Mouse (Mus musculus) forebrain, embryonic 12.5 days (tissue): ENCODE measurements at regions not wholly inside any gene's neighbourhood (a gene's known extent, or its start where the extent isn't known, plus 50 kb on each side); places are given as distances from the start of the nearest gene placed in this dataset.

Experiments used
- ATAC-seq: fragments of 200-750 bp; cut with Nextera tagmentation; 2 replicates; pipeline ENCODE4 v1.8.0; 2017; ENCODE audit warnings: moderate TSS enrichment; ENCODE audit not compliant: low FRiP score
- H3K27ac ChIP-seq: fragments of 300-500 bp; sonication (generic); 2 replicates; pipeline ENCODE4 v1.5.1; 2016; ENCODE audit warnings: mild to moderate bottlenecking
- H3K27me3 ChIP-seq: fragments of 300-500 bp; sonication (generic); 2 replicates; pipeline ENCODE4 v1.6.1; 2016; ENCODE audit warnings: mild to moderate bottlenecking
- H3K36me3 ChIP-seq: fragments of 300-500 bp; sonication (generic); replicated peaks from 2 replicates; pipeline ENCODE4 v1.6.1; 2016; ENCODE audit warnings: mild to moderate bottlenecking
- H3K4me1 ChIP-seq: fragments of 300-500 bp; sonication (generic); 2 replicates; pipeline ENCODE4 v1.6.1; 2016
- H3K4me2 ChIP-seq: fragments of 300-500 bp; sonication (generic); 2 replicates; pipeline ENCODE4 v1.6.1; 2016; ENCODE audit warnings: mild to moderate bottlenecking, moderate library complexity
- H3K4me3 ChIP-seq: fragments of 300-500 bp; sonication (generic); replicated peaks from 2 replicates; pipeline ENCODE4 v1.5.1; 2016; ENCODE audit warnings: mild to moderate bottlenecking
- H3K9ac ChIP-seq: fragments of 300-500 bp; sonication (generic); 2 replicates; pipeline ENCODE4 v1.6.1; 2016; ENCODE audit warnings: mild to moderate bottlenecking
- H3K9me3 ChIP-seq: fragments of 300-500 bp; sonication (generic); 2 replicates; pipeline ENCODE4 v1.6.1; 2016
- WGBS: fragments of 180-500 bp; shearing (Covaris S2); methylation state at CpG from one replicate; pipeline ENCODE4 v1.1.7; 2016; 5-methylcytosine and 5-hydroxymethylcytosine counted together

DNA sequence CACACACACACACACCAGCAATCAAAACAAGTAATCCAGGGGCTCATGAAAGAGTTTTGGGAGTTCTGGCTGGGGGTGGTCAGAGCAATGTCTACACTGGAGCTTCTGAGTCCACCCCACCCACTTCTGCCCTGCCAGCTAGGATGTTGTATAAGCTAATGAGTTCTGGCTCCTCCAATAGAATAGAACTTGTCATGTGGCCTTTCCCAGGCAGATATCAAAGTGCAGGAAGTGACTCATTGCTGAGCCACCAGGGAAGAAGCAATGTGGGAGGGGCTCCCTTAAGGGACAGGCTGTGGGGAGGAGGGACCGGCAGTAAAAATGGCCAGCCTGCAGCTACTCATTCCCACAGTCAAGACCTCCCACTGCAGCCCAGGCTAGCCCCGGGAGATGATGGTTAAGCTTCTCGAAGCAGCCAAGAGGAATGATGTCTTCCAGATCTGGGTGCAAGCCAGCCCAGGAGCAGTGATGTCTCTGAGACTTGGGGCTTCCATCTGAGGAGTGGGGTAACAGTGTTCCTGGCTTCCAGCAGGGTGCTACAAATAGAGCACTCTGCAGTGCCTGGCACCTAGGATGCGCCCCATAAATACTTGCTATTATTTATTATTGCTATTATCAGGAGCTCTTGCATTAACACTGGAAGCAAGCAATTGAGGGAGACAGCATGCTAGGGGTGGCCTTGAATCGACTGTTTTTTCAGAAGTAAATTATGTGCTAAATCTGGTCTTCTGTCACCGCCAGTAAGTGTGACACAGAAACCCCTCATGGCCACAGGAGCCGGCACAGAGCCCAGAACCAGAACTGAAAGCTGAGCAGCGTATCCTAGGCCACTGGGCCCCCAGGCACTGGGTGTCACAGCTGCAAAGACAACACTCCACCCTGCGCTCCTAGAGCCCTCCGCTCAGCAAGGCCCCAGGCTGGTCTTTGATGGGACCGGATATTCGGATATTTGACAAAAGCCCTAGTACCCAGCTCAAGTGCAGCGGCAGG is 103.2 kb upstream of the Unc5b start:
- H3K4me2 ChIP-seq, result no peak overlapping the region
- no peaks in the 10 kb centered on the region for H3K36me3 ChIP-seq
- no peaks in the 10 kb centered on the region for H3K9me3 ChIP-seq
- H3K9ac ChIP-seq, result no peak overlapping the region
- H3K4me3 ChIP-seq, result no peak overlapping the region
- ATAC-seq, result no peak
- 75% methylated on average over 13 of the region's 13 CpGs for WGBS
- peaks cover 53% of the 10 kb centered on the region for H3K4me1 ChIP-seq
- H3K27me3 ChIP-seq, result peaks cover 25% of the 10 kb centered on the region; the same call in 1 of the 2 replicates
- H3K27ac ChIP-seq, result no peak overlapping the region

DNA sequence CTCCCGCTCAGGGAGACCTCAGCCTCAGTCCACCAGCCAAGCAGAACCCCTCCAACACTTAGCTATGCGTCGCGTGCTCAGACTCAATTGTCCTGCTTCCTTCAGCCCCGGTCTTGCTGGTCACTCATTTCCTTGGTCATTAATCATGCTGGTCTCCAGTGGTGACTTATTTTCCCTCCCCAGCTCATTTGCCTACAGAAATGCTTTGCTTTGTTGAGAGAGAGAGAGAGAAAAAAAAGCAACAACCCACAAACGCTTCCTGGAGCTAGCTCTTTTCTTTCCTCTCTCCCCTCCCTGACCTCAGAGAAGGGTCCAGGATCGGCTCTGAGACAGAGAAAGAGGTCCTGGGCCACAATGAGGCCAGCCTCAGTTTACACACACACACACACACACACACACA is 102.5 kb upstream of the Unc5b start:
- Histone ChIP-seq H3K36me3 (no peaks in the 10 kb centered on the region), H3K27me3 (peaks cover 25% of the 10 kb centered on the region; the same call in 1 of the 2 replicates), H3K4me2 (no peak overlapping the region), H3K4me1 (peaks cover 56% of the 10 kb centered on the region), H3K9ac (no peak overlapping the region), H3K27ac (no peak overlapping the region), H3K9me3 (no peaks in the 10 kb centered on the region), H3K4me3 (no peak overlapping the region)
- WGBS, result 22% methylated on average over 7 of the region's 7 CpGs
- ATAC-seq, result no peak

DNA sequence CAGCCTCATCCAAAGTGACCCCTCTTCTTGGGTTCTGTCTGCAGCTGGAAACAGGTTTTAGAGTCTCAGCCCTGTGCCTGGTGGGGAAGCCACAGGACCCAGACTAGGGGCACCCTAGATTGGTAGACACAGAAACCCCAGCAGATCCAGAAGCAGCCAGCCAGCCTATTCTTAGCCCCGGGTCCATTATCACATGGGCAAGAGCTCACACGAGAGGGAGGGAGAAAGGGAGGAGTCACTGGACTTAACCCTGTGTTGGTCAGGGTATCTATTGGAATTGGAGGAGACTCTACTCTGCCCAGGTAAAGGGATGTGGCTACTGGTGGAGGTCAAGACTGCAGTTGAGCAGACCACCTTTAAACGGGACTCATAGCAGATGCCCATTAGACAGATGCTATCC is 101.5 kb upstream of the Unc5b start:
- no peaks in the 10 kb centered on the region for H3K36me3 ChIP-seq
- ATAC-seq, result no peak
- no peak overlapping the region for H3K4me2 ChIP-seq
- H3K4me3 ChIP-seq, result no peak overlapping the region
- H3K27me3 ChIP-seq, result peaks cover 25% of the 10 kb centered on the region; the same call in 1 of the 2 replicates
- no peaks in the 10 kb centered on the region for H3K9me3 ChIP-seq
- no peak overlapping the region for H3K27ac ChIP-seq
- WGBS, result 33% methylated on average over 3 of the region's 3 CpGs
- no peak overlapping the region for H3K9ac ChIP-seq
- H3K4me1 ChIP-seq, result peaks cover 58% of the 10 kb centered on the region

DNA sequence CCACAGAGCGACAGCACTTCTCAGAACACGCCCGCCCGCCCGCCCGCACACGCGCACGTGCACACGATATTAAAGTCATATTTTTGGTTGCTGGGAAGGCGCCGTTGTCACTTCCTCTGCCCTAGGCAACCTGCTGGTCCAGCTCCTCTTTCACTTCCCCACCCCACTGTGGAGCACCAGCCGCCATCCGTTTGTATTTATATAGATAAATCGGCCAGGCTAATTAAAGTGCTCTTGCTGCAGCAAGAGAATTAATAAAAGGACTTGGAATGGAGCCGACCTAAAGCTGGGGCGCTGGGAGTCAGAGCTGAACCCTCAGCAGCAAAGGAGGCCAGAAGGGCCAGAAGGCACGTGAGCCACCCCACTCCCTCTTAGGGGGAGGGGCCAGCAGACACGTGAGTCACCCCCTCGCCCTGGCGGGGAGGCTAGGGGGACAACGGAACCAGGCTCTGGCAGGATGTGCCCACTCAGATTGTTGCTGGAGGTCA is 100.6 kb upstream of the Unc5b start:
- Histone ChIP-seq H3K4me2 (no peak overlapping the region), H3K36me3 (no peaks in the 10 kb centered on the region), H3K27me3 (peaks cover 25% of the 10 kb centered on the region; the same call in 1 of the 2 replicates), H3K9me3 (no peaks in the 10 kb centered on the region), H3K4me3 (no peak overlapping the region), H3K4me1 (peaks cover 49% of the 10 kb centered on the region), H3K27ac (no peak overlapping the region), H3K9ac (no peak overlapping the region)
- no peak for ATAC-seq
- WGBS, result 65% methylated on average over 22 of the region's 22 CpGs

DNA sequence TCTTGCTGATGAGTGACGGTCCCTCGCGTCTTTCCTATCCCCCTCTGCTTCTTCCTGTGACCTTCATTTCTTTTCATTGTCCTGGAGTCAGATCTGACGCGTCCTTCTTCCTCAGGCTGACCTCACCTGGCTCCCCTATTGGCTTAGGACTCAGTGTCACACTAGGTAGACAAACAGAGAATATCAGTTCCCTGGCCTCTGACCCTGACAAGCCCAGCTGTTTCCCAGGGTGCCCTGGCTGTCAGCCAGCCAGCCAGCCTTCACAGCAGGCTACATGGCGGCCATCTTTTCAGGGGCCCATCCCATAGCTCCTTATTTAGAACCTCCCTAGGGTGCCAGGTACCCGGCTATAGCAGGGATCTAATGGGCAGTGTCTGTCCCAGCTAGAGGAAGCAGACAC is 97.3 kb upstream of the Unc5b start:
- Histone ChIP-seq H3K4me2 (no peak overlapping the region), H3K9ac (no peak overlapping the region), H3K4me3 (no peak overlapping the region), H3K27me3 (peaks cover 14% of the 10 kb centered on the region; the same call in 1 of the 2 replicates), H3K36me3 (no peaks in the 10 kb centered on the region), H3K4me1 (peaks cover 49% of the 10 kb centered on the region), H3K27ac (no peak overlapping the region), H3K9me3 (no peaks in the 10 kb centered on the region)
- WGBS, result 86% methylated on average over 7 of the region's 7 CpGs
- ATAC-seq, result no peak

DNA sequence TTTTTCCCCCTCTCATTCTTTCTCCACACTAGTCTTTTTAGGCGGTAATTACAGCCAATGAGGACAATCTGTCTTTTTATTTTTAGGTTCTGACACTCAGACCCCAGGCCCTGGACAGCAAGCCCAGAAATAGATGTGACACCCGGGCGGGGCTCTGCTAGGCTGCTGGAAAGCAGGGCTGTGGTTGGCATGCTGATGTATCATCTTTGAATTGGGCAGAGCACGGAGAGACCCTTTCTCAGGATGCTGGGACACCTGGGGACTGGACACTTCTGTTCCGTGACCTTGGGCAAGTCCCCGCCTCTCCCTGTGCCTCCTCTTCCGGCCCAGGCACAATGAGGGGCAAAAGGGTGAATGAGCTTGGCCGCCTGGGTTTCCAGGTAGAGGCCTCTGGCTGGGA is 96.8 kb upstream of the Unc5b start:
- WGBS, result 76% methylated on average over 8 of the region's 8 CpGs
- Histone ChIP-seq H3K4me1 (peaks cover 48% of the 10 kb centered on the region), H3K9ac (no peak overlapping the region), H3K9me3 (no peaks in the 10 kb centered on the region), H3K27me3 (peaks cover 9% of the 10 kb centered on the region; the same call in 1 of the 2 replicates), H3K4me3 (no peak overlapping the region), H3K27ac (no peak overlapping the region), H3K4me2 (no peak overlapping the region), H3K36me3 (no peaks in the 10 kb centered on the region)
- ATAC-seq, result no peak

DNA sequence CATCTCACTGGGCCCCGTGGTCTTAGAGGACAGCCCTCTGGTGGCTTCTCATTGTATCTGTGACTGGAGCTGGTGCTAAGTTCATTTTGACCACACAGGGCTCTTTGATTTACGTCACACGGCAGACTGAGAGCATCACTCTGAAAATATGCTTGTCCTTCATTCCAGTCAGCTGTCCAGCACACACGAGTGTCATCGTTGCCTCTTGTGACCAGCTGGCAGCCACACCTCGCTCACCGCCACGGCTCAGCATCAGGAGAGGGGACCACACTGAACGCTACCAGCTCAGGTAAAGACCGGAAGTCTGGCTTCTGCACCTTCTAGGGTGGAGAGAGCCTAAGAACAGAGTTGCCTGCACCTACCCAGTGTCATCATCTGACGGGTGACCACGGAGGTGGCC is 95.3 kb upstream of the Unc5b start:
- no peak overlapping the region for H3K4me2 ChIP-seq
- peaks cover 39% of the 10 kb centered on the region for H3K4me1 ChIP-seq
- no peak overlapping the region for H3K27ac ChIP-seq
- no peak for ATAC-seq
- H3K4me3 ChIP-seq, result no peak overlapping the region
- WGBS, result 87% methylated on average over 12 of the region's 12 CpGs
- peaks cover 7% of the 10 kb centered on the region; the same call in 1 of the 2 replicates for H3K27me3 ChIP-seq
- no peak overlapping the region for H3K9ac ChIP-seq
- no peaks in the 10 kb centered on the region for H3K36me3 ChIP-seq
- H3K9me3 ChIP-seq, result no peaks in the 10 kb centered on the region

DNA sequence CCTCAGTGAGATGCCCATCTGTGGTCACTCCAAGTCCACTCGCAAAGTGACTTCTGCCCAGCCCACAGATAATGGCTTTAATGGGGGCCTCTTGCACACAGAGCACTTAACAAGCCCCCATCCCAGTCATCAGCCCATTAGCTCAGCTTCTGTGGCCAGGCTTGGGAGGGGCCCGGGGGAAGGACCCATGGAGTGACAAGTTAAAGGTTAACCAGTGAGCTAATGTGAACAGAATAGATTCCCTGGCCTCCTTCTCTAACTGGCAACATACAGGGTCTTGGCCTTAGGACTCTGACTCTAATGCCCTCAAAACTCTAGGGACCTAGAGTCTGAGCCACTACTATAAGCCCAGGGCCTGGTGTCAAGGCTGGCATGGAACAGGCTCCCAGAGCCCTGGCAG is 94.3 kb upstream of the Unc5b start:
- ATAC-seq, result 0 out of 2 replicates have a peak, but pooled peaks have one; percentile 7
- Histone ChIP-seq H3K27ac (no peak overlapping the region), H3K36me3 (no peaks in the 10 kb centered on the region), H3K9ac (no peak overlapping the region), H3K27me3 (0 out of 2 replicates have a peak, but pooled peaks cover 1% of the 10 kb centered on the region), H3K4me3 (no peak overlapping the region), H3K4me1 (peaks cover 37% of the 10 kb centered on the region), H3K9me3 (no peaks in the 10 kb centered on the region), H3K4me2 (no peak overlapping the region)
- WGBS, result 60% methylated on average over 2 of the region's 2 CpGs

DNA sequence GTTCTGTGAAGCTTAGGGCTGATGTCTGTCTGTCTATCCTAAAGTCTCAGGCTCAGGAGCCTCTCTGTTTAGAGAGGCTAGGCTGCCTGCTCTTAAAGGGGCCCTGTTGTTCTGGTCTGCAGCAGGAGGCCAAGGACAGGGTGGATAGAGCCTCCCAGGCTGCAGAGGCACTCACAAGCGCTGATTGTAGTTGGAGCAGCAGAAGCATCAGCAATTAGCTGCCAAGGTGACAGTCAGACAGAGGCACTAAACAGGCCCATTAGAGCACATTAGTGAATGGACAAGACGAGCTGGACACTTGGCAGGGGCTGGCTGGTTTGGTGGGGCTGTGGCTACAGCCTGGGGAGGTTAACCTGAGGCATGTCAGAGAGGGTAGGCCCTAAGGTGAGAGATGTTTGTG is 93.8 kb upstream of the Unc5b start:
- H3K9me3 ChIP-seq, result no peaks in the 10 kb centered on the region
- H3K27me3 ChIP-seq, result no peaks in the 10 kb centered on the region
- WGBS, result 22% methylated on average over 2 of the region's 2 CpGs
- no peak overlapping the region for H3K9ac ChIP-seq
- H3K4me2 ChIP-seq, result no peak overlapping the region
- no peaks in the 10 kb centered on the region for H3K36me3 ChIP-seq
- ATAC-seq, result peak; percentile 51; the same call in 1 of the 2 replicates
- 0 out of 2 replicates have a peak overlapping the region, but pooled peaks have one; percentile 9 for H3K27ac ChIP-seq
- peaks cover 37% of the 10 kb centered on the region for H3K4me1 ChIP-seq
- no peak overlapping the region for H3K4me3 ChIP-seq

DNA sequence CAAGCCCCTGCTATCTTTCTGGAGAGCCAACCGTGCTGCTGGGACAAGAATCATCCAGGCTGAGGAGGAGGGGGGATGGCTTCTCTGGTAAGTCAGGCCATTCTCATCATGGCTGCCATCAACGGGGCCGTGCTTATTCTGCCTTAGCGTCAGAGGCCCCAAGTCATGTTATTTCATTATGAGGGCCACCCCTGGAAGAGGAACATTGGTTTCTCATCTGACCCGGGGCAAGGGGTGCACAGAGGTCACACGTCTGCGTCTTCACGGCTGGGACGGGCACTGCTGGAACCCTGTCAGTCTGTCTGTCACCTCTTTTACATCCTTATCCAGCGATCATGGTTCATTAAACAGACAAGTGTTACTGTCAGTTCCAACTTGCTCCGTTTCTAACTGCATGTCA is 92.4 kb upstream of the Unc5b start:
- H3K4me1 ChIP-seq, result peaks cover 31% of the 10 kb centered on the region

DNA sequence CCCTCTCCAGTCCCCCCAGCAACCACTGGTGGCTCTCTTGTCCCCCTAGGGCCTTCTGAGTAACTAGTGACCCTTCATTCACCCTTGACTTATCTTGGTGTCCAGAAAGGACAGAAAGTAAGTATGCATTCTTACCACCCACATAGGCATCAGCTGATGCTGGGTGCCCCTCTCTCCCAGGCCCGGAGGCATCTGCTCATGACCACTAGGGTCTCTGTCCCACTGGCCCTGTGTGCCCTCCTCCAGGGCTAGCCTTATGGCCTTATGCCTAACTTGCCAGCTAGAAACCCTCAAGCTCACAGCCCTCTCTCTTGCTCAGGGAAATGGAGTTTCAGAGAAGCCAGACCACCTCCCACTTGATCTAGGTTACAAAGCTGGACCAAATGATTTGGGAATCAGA is 89.2 kb upstream of the Unc5b start:
- no peak overlapping the region for H3K27ac ChIP-seq
- H3K9me3 ChIP-seq, result no peaks in the 10 kb centered on the region
- H3K4me3 ChIP-seq, result no peak overlapping the region
- no peak overlapping the region for H3K9ac ChIP-seq
- 0 out of 2 replicates have a peak, but pooled peaks cover 2% of the 10 kb centered on the region for H3K27me3 ChIP-seq
- H3K4me2 ChIP-seq, result no peak overlapping the region
- no peak for ATAC-seq
- peaks cover 58% of the 10 kb centered on the region for H3K4me1 ChIP-seq
- H3K36me3 ChIP-seq, result no peaks in the 10 kb centered on the region
- 90% methylated on average over 1 of the region's 1 CpGs for whole genome bisulfite sequencing

More for the DNA sequence above, 92.4 kb upstream of the Unc5b start:
- 37% methylated on average over 11 of the region's 11 CpGs for WGBS
- H3K4me3 ChIP-seq, result no peak overlapping the region
- no peaks in the 10 kb centered on the region for H3K9me3 ChIP-seq
- H3K36me3 ChIP-seq, result no peaks in the 10 kb centered on the region
- no peak overlapping the region for H3K27ac ChIP-seq
- H3K27me3 ChIP-seq, result no peaks in the 10 kb centered on the region
- H3K4me2 ChIP-seq, result no peak overlapping the region
- H3K9ac ChIP-seq, result no peak overlapping the region
- no peak for ATAC-seq

DNA sequence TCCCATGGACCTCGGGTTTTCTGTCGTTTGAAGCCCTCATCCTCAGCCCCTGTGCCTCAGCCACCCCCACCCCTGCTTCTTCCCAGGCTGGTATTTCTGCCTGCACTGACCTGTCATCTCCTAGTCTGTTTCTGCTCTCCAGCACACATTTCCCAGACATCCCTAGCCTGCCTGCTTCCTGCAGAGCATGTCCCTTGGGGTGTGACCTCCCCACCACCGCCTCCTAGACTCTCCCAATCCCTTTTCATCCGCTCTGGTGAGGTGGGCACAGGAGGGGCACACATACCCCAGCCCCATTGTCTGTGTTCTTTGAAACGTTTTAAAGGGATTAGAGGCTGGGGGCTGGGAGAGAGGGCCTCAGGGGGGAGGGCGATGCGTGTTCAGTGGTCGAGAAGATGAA is 86.6 kb upstream of the Unc5b start:
- Histone ChIP-seq H3K4me2 (peak overlapping the region; percentile 25; the same call in 1 of the 2 replicates), H3K27ac (peak overlapping the region; percentile 77), H3K9ac (no peak overlapping the region), H3K27me3 (peaks cover 2% of the 10 kb centered on the region; the same call in 1 of the 2 replicates), H3K36me3 (no peaks in the 10 kb centered on the region), H3K4me3 (no peak overlapping the region), H3K4me1 (peaks cover 48% of the 10 kb centered on the region), H3K9me3 (no peaks in the 10 kb centered on the region)
- WGBS, result 4% methylated on average over 8 of the region's 8 CpGs
- peak; percentile 89 for ATAC-seq
